ENCODE assay signal across 18 mouse cellular contexts in genomic region chr6:139841272-139841671, GRCm38 (mm10).
DNase-seq lines count a peak whose midpoint lies in the region; ATAC-seq lines count a peak whose summit lies in the region.
"Had no signal": no experiment of that assay in that cellular context is flagged by ENCODE, and none has a peak within 500 bp of the region (broad histone marks: within the 10 kb centered on the region; RNA-seq: fewer than 3 reads in every experiment).

No protein-coding gene starts in this region.

- ATAC-seq in lung, embryonic 16.5 days (ENCODE audit: low read depth): peak; percentile 82
- ATAC-seq: forebrain, embryonic 13.5 days; forebrain, postnatal 0 days had no signal

- no peaks in the 10 kb centered on the region for H3K9me3 ChIP-seq in lung, embryonic 16.5 days (ENCODE audit: control insufficient read depth, low read length)
- H3K9me3 ChIP-seq: embryonic facial prominence, embryonic 13.5 days; forebrain, embryonic 13.5 days; heart, embryonic 12.5 days; hindbrain, embryonic 10.5 days had no signal

- no peaks in the 10 kb centered on the region for H3K36me3 ChIP-seq in lung, embryonic 16.5 days (ENCODE audit: control insufficient read depth, insufficient read depth, low read length)
- H3K36me3 ChIP-seq: embryonic facial prominence, embryonic 13.5 days; heart, embryonic 12.5 days; hindbrain, embryonic 10.5 days had no signal

- WGBS in lung, embryonic 16.5 days: 54% methylated on average over 8 of the region's 8 CpGs

- H3K9ac ChIP-seq in lung, embryonic 16.5 days (ENCODE audit: low read length): no peak overlapping the region
- H3K9ac ChIP-seq: embryonic facial prominence, embryonic 13.5 days; forebrain, embryonic 13.5 days; forebrain, postnatal 0 days; heart, embryonic 12.5 days; hindbrain, embryonic 14.5 days had no signal

- H3K27me3 ChIP-seq in lung, embryonic 16.5 days (ENCODE audit: control insufficient read depth, insufficient read depth, low read depth, low read length): no peaks in the 10 kb centered on the region
- H3K27me3 ChIP-seq: embryonic facial prominence, embryonic 13.5 days; forebrain, embryonic 13.5 days; heart, embryonic 12.5 days had no signal

- H3K4me1 ChIP-seq in lung, embryonic 16.5 days (replicated peaks; ENCODE audit: control insufficient read depth, insufficient read depth, low read length): peaks cover 2% of the 10 kb centered on the region; the same call in 1 of the 2 replicates
- H3K4me1 ChIP-seq: embryonic facial prominence, embryonic 13.5 days; forebrain, embryonic 13.5 days; hindbrain, embryonic 10.5 days had no signal

- H3K4me3 ChIP-seq in lung, embryonic 16.5 days (ENCODE audit: low read length): no peak overlapping the region
- H3K4me3 ChIP-seq: embryonic facial prominence, embryonic 13.5 days; forebrain, embryonic 13.5 days; gastrocnemius, adult 2 months; heart, embryonic 12.5 days; hindbrain, embryonic 10.5 days had no signal

- no peak overlapping the region; the same call in 1 of the 2 replicates for H3K27ac ChIP-seq in lung, embryonic 16.5 days (ENCODE audit: low read length)
- H3K27ac ChIP-seq: embryonic facial prominence, embryonic 13.5 days; forebrain, embryonic 13.5 days; gastrocnemius, adult 2 months; hindbrain, embryonic 10.5 days; hindbrain, embryonic 14.5 days had no signal

- DNase-seq in adrenal gland, postnatal 10 days: peak; percentile 13
- no peak for DNase-seq in adrenal gland, postnatal 25 days
- DNase-seq in 416B (ENCODE audit: low read depth): peak; percentile 14
- DNase-seq in lung, postnatal 36 days: peak; percentile 34
- no peak for DNase-seq in ovary, adult 18-20 months (ENCODE audit: low spot score)
- no peak for DNase-seq in spleen, adult 18-20 months
- DNase-seq: cerebellum, adult 11-12 months; cerebellum, adult 9-11 months; cerebellum, postnatal 36 days; forebrain, postnatal 0 days; gastrocnemius, adult 2 months; gastrocnemius, postnatal 25 days had no signal

- no peak overlapping the region for H3K4me2 ChIP-seq in lung, embryonic 16.5 days (ENCODE audit: low read depth, low read length)
- H3K4me2 ChIP-seq: embryonic facial prominence, embryonic 13.5 days; forebrain, embryonic 13.5 days; heart, embryonic 12.5 days; hindbrain, embryonic 14.5 days had no signal

Comparison
In these comparisons a context has a peak if more than half of its experiments do, and no peak if none do; other contexts are left out.
1. DNase-seq: peak in adrenal gland, postnatal 10 days (single experiment), 416B (single experiment) and lung, postnatal 36 days (single experiment); none in adrenal gland, postnatal 25 days (single experiment), ovary, adult 18-20 months (single experiment) and spleen, adult 18-20 months (0 of 2).